Mouse (Mus musculus): ENCODE results near the gene Lor. TPM values are rescaled to one million over a fixed set of nuclear protein-coding genes. Genes with fewer than 3 reads are reported as not detected.

Lor gene
- polyA plus RNA-seq (2012; rRNA removed; ENCODE audit: low replicate concordance), result 0.50 TPM in 1 of 2 replicates, not detected in the other

GRCm38 (mm10) chr3:92083042-92083441 lies at the start of gene Lor:
Lor (minus strand) TSS chr3:92083142.

GRCm38 (mm10) chr3:92123847-92124246 lies 40.9 kb upstream of the Lor start, which contains the start of gene Prr9:
Prr9 (minus strand) TSS chr3:92123947.

Other genes with a start within 250 kb of the Lor start
- not detected in 2 replicates for gene Pglyrp3, start 68.6 kb downstream of the Lor start, polyA plus RNA-seq (2012; rRNA removed; ENCODE audit: low replicate concordance)
- not detected in 2 replicates for gene Prr9, start 40.8 kb upstream of the Lor start, polyA plus RNA-seq (2012; rRNA removed; ENCODE audit: low replicate concordance)
- not detected in 2 replicates for gene Lelp1, start 59.6 kb upstream of the Lor start, polyA plus RNA-seq (2012; rRNA removed; ENCODE audit: low replicate concordance)
- 34.0 and 52.2 TPM in 2 replicates for gene Sprr2a1, start 132.7 kb upstream of the Lor start, polyA plus RNA-seq (2012; rRNA removed; ENCODE audit: low replicate concordance)
- gene Sprr2a2, start 132.8 kb upstream of the Lor start, polyA plus RNA-seq (2012; rRNA removed; ENCODE audit: low replicate concordance), result 17,497 and 20,971 TPM in 2 replicates
- 128 and 424 TPM in 2 replicates for gene Sprr2a3, start 202.3 kb upstream of the Lor start, polyA plus RNA-seq (2012; rRNA removed; ENCODE audit: low replicate concordance)
- gene Sprr2b, start 233.5 kb upstream of the Lor start, polyA plus RNA-seq (2012; rRNA removed; ENCODE audit: low replicate concordance), result not detected in 2 replicates

All from duodenum, adult 2 months (tissue).